In the genomic region with DNA sequence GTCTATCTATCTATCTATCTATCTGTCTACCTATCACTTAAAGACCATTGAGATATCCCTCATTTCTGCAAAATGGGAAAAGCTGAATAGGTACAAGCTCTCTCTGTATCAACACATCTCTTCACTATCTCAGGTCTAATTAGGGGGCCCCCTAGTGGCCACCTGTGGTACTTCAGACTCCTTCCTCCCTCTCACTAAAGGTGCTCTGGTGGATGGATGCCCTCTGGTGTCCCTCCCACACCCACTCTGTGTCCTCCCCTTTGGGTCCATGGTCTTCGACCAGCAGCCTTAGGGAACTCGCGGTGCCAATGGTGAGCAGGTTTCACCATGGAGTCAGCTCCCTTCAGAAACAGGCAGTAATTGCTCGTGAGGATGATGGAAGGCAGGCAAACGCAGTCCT, we compare ENCODE assay signal across 9 mouse cellular contexts. TPM values are rescaled to one million over a fixed set of nuclear protein-coding genes. Genes with fewer than 3 reads are reported as not detected.
DNase-seq lines count a peak whose midpoint lies in the region; ATAC-seq and TF ChIP-seq lines count a peak whose summit lies in the region.
"Had no signal": no experiment of that assay in that cellular context is flagged by ENCODE, and none has a peak within 500 bp of the region (broad histone marks: within the 10 kb centered on the region; RNA-seq: fewer than 3 reads in every experiment).

No protein-coding gene starts in this region.

- peak; percentile 28 to 60 for DNase-seq in heart, postnatal 36 days
- DNase-seq in heart, adult 9 months (ENCODE audit: low spot score in 2 of 2): no peak
- DNase-seq in cerebellum, postnatal 4 days (ENCODE audit: low spot score in 2 of 2): peak; percentile 38 to 64
- DNase-seq in kidney, postnatal 25 days: peak; percentile 74 to 85
- DNase-seq in thymus, postnatal 4 days: peak; percentile 89

- H3K79me3 ChIP-seq in C2C12 (ENCODE audit: low read depth): no peaks in the 10 kb centered on the region

- peak; percentile 10 for TF ChIP-seq CTCF in C2C12 (IDR thresholded peaks at IDR 0.05; ENCODE audit: control insufficient read depth, insufficient read depth, insufficient read length)

- peak; percentile 19 for ATAC-seq in activated CD4-positive, CD25-positive, alpha-beta regulatory T cell, adult 4 months
- peak; percentile 33; the same call in 1 of the 2 replicates for ATAC-seq in neutrophil, adult 5-6 weeks (ENCODE audit: extremely low read depth, insufficient number of reproducible peaks, low FRiP score, poor library complexity, severe bottlenecking)

- intact Hi-C loops in heart, postnatal 36 days (cut with DNase I): no loop called here

- H3K36me3 ChIP-seq in C2C12 (ENCODE audit: control insufficient read depth, insufficient read depth): no peaks in the 10 kb centered on the region
- H3K36me3 ChIP-seq: liver, embryonic 15.5 days had no signal

- H3K4me3 ChIP-seq in C2C12 (ENCODE audit: insufficient read depth, poor library complexity, severe bottlenecking): no peak overlapping the region
- H3K4me3 ChIP-seq: liver, embryonic 15.5 days had no signal

- no peak overlapping the region for H3ac ChIP-seq in C2C12 (ENCODE audit: control insufficient read depth, insufficient read length, low read depth)

- no peaks in the 10 kb centered on the region for H3K79me2 ChIP-seq in C2C12 (ENCODE audit: control insufficient read depth, insufficient read depth)

- H3K27me3 ChIP-seq in C2C12 (ENCODE audit: control insufficient read depth, insufficient read depth, insufficient read length): no peaks in the 10 kb centered on the region

TF ChIP-seq in C2C12, 6 proteins besides CTCF, POLR2A, EP300 and RAD21:
- no peak for TF ChIP-seq CEBPB (IDR thresholded peaks at IDR 0.05; ENCODE audit: low read depth)
- TF ChIP-seq MAX (IDR thresholded peaks at IDR 0.05): no peak
- TF ChIP-seq FOSL1 (IDR thresholded peaks at IDR 0.05; ENCODE audit: insufficient read depth, low read length, poor library complexity, severe bottlenecking): no peak
- no peak for TF ChIP-seq MYOD1 (IDR thresholded peaks at IDR 0.05; ENCODE audit: control insufficient read depth, insufficient read length, low read depth)
- TF ChIP-seq USF1 (IDR thresholded peaks at IDR 0.05; ENCODE audit: low read depth): no peak
- TF ChIP-seq MYOG (IDR thresholded peaks at IDR 0.05; ENCODE audit: control insufficient read depth, extremely low read depth, insufficient read length): no peak

RNA-seq across cellular contexts. Expression of a gene that starts 7.1 kb away (rescaled TPM):
- total RNA-seq in heart, postnatal 36 days (2021): 1 to 10 TPM in 1 of 2 experiments, under 1 TPM in 1; 0.97 to 1.4 TPM
- 0.13 TPM for polyA plus RNA-seq in C2C12 (2012; fragmentation: generic; extraction: Trizol)
- 1 to 10 TPM in 1 of 2 experiments, under 1 TPM in 1; 0.54 to 1.4 TPM for polyA plus RNA-seq in activated CD4-positive, CD25-positive, alpha-beta regulatory T cell, adult 4 months (2017; shearing (Covaris generic))
- 1.0 and 2.1 TPM in 2 replicates for total RNA-seq in neutrophil, adult 5-6 weeks (2017)

Comparison
In these comparisons a context has a peak if more than half of its experiments do, and no peak if none do; other contexts are left out.
1. DNase-seq: peak in heart, postnatal 36 days (2 of 2), cerebellum, postnatal 4 days (2 of 2), kidney, postnatal 25 days (2 of 2) and thymus, postnatal 4 days (single experiment); none in heart, adult 9 months (0 of 2).